Comparison of ENCODE assay signal across 17 mouse cellular contexts in genomic region chr9:108044751-108045492, GRCm38 (mm10). TPM values are rescaled to one million over a fixed set of nuclear protein-coding genes. Genes with fewer than 3 reads are reported as not detected.
DNase-seq lines count a peak whose midpoint lies in the region; ATAC-seq and TF ChIP-seq lines count a peak whose summit lies in the region.
"Had no signal": no experiment of that assay in that cellular context is flagged by ENCODE, and none has a peak within 500 bp of the region (broad histone marks: within the 10 kb centered on the region; RNA-seq: fewer than 3 reads in every experiment).

No protein-coding gene starts in this region.

- no peaks in the 10 kb centered on the region; the same call in 1 of the 2 replicates for H3K36me3 ChIP-seq in kidney, adult 2 months (ENCODE audit: control insufficient read depth, insufficient read depth, low read length)
- peaks cover 30% of the 10 kb centered on the region for H3K36me3 ChIP-seq in lung, postnatal 0 days (ENCODE audit: insufficient read depth, low read length)
- H3K36me3 ChIP-seq in MEL (ENCODE audit: control insufficient read depth in 1 of 2, insufficient read depth in 2 of 2, low read length in 2 of 2): peaks cover 6 to 9% of the 10 kb centered on the region in 2 experiments
- H3K36me3 ChIP-seq in stomach, postnatal 0 days (ENCODE audit: control insufficient read depth, insufficient read depth, low read length): peaks cover 25% of the 10 kb centered on the region

- peaks cover 4% of the 10 kb centered on the region; the same call in 1 of the 2 replicates for H3K4me1 ChIP-seq in kidney, adult 2 months (ENCODE audit: control insufficient read depth, insufficient read depth, low read length)
- peaks cover 2% of the 10 kb centered on the region; the same call in 1 of the 2 replicates for H3K4me1 ChIP-seq in lung, postnatal 0 days (ENCODE audit: insufficient read depth, low read depth, low read length)
- peaks cover 2 to 12% of the 10 kb centered on the region in 2 experiments for H3K4me1 ChIP-seq in MEL (ENCODE audit: control insufficient read depth in 1 of 2, insufficient read depth in 2 of 2, low read length in 2 of 2)
- no peaks in the 10 kb centered on the region for H3K4me1 ChIP-seq in stomach, postnatal 0 days (replicated peaks; ENCODE audit: control insufficient read depth, insufficient read depth)

- 96% methylated on average over 8 of the region's 8 CpGs for WGBS in kidney, adult 2 months
- 95% methylated on average over 8 of the region's 8 CpGs for WGBS in lung, postnatal 0 days
- 72% methylated on average over 8 of the region's 8 CpGs for WGBS in stomach, postnatal 0 days

- H3K4me2 ChIP-seq in lung, postnatal 0 days (replicated peaks; ENCODE audit: low read depth, low read length): no peak overlapping the region
- H3K4me2 ChIP-seq in stomach, postnatal 0 days (replicated peaks; ENCODE audit: low read depth): no peak overlapping the region
- H3K4me2 ChIP-seq: heart, embryonic 13.5 days; hindbrain, embryonic 12.5 days had no signal

- ATAC-seq in lung, postnatal 0 days: no peak
- no peak for ATAC-seq in stomach, postnatal 0 days (ENCODE audit: low FRiP score, low TSS enrichment)
- ATAC-seq: activated CD4-positive, CD25-positive, alpha-beta regulatory T cell, adult 4 months; forebrain, embryonic 14.5 days had no signal

- H3K27ac ChIP-seq in kidney, adult 2 months (ENCODE audit: insufficient read depth, low read depth, low read length): no peak overlapping the region
- no peak overlapping the region for H3K27ac ChIP-seq in lung, postnatal 0 days (ENCODE audit: low read length)
- no peak overlapping the region for H3K27ac ChIP-seq in MEL (ENCODE audit: control insufficient read depth, low read depth, low read length)
- no peak overlapping the region for H3K27ac ChIP-seq in stomach, postnatal 0 days (replicated peaks)
- H3K27ac ChIP-seq: heart, embryonic 13.5 days; hindbrain, embryonic 12.5 days had no signal

- no peak for TF ChIP-seq RAD21 in MEL (IDR thresholded peaks at IDR 0.05; ENCODE audit: low read depth, low read length)

- no peaks in the 10 kb centered on the region for H3K9me3 ChIP-seq in lung, postnatal 0 days (ENCODE audit: low read length)
- H3K9me3 ChIP-seq in MEL (replicated peaks; ENCODE audit: insufficient read depth, low read length): no peaks in the 10 kb centered on the region
- no peaks in the 10 kb centered on the region for H3K9me3 ChIP-seq in stomach, postnatal 0 days (ENCODE audit: control insufficient read depth, low read length)
- H3K9me3 ChIP-seq: heart, embryonic 13.5 days; hindbrain, embryonic 12.5 days had no signal

- H3K4me3 ChIP-seq in kidney, adult 2 months (ENCODE audit: insufficient read depth, low read depth, low read length): no peak overlapping the region
- H3K4me3 ChIP-seq in lung, postnatal 0 days (ENCODE audit: low read depth, low read length): no peak overlapping the region
- no peak overlapping the region for H3K4me3 ChIP-seq in MEL (ENCODE audit: control insufficient read depth in 1 of 2, insufficient read depth in 1 of 2, low read depth in 2 of 2, low read length in 2 of 2)
- H3K4me3 ChIP-seq in stomach, postnatal 0 days (ENCODE audit: low read depth, low read length): no peak overlapping the region
- H3K4me3 ChIP-seq: heart, embryonic 13.5 days; hindbrain, embryonic 12.5 days had no signal

- H3K79me2 ChIP-seq in MEL (ENCODE audit: control insufficient read depth, insufficient read depth, low read length, poor library complexity): peaks cover 10% of the 10 kb centered on the region

- TF ChIP-seq EP300 in lung, postnatal 0 days (IDR thresholded peaks at IDR 0.05): no peak
- TF ChIP-seq EP300 in MEL (IDR thresholded peaks at IDR 0.05; ENCODE audit: low read depth in 1 of 2, low read length in 2 of 2): no peak
- TF ChIP-seq EP300 in stomach, postnatal 0 days (optimal IDR thresholded peaks at IDR 0.05): no peak

- DNase-seq in kidney, adult 2 months: no peak
- DNase-seq in kidney, postnatal 36 days: no peak
- no peak for DNase-seq in lung, postnatal 0 days (ENCODE audit: low spot score)
- no peak for DNase-seq in lung, adult 18-20 months
- no peak for DNase-seq in MEL (ENCODE audit: low read depth, low spot score)
- DNase-seq in stomach, postnatal 0 days (ENCODE audit: low spot score): no peak
- no peak for DNase-seq in adrenal gland, postnatal 36 days
- DNase-seq: cerebellum, adult 11 months; gastrocnemius, postnatal 14 days; kidney, adult 18-20 months; thymus, adult 2 months had no signal

- TF ChIP-seq CTCF in kidney, adult 2 months (conservative IDR thresholded peaks at IDR 0.05; ENCODE audit: insufficient read depth, insufficient read length, low read depth, low read length): peak; percentile 27; the same call in 1 of the 2 replicates
- peak; percentile 24 for TF ChIP-seq CTCF in lung, postnatal 0 days (IDR thresholded peaks at IDR 0.05)
- TF ChIP-seq CTCF in MEL (IDR thresholded peaks at IDR 0.05 in 2 of 3, conservative IDR thresholded peaks at IDR 0.05 in 1 of 3; ENCODE audit: control insufficient read depth in 1 of 3, insufficient read depth in 1 of 3, low read depth in 2 of 3, low read length in 3 of 3, poor library complexity in 1 of 3, severe bottlenecking in 1 of 3): peak; percentile 13 to 38 (median 38); a peak in 4 of 6 replicates
- TF ChIP-seq CTCF in stomach, postnatal 0 days (IDR thresholded peaks at IDR 0.05; ENCODE audit: low read depth): peak; percentile 44

- no peak for TF ChIP-seq POLR2A in kidney, adult 2 months (IDR thresholded peaks at IDR 0.05; ENCODE audit: low read depth, low read length)
- TF ChIP-seq POLR2A in MEL (IDR thresholded peaks at IDR 0.05; ENCODE audit: control insufficient read depth in 1 of 2, insufficient read depth in 1 of 2, low read depth in 1 of 2, low read length in 2 of 2, poor library complexity in 1 of 2): no peak

- H3K9ac ChIP-seq in lung, postnatal 0 days (replicated peaks; ENCODE audit: low read depth): no peak overlapping the region
- no peak overlapping the region for H3K9ac ChIP-seq in MEL (ENCODE audit: control insufficient read depth, low read depth, low read length, poor library complexity, severe bottlenecking)
- no peak overlapping the region for H3K9ac ChIP-seq in stomach, postnatal 0 days (ENCODE audit: low read length)
- H3K9ac ChIP-seq: heart, embryonic 13.5 days; hindbrain, embryonic 12.5 days had no signal

- H3K27me3 ChIP-seq in kidney, adult 2 months (replicated peaks; ENCODE audit: control insufficient read depth, insufficient read depth, low read length): no peaks in the 10 kb centered on the region
- H3K27me3 ChIP-seq in lung, postnatal 0 days (replicated peaks; ENCODE audit: insufficient read depth, low read length): no peaks in the 10 kb centered on the region
- H3K27me3 ChIP-seq in MEL (ENCODE audit: control insufficient read depth in 1 of 2, insufficient read depth in 2 of 2, low read length in 2 of 2): no peaks in the 10 kb centered on the region
- no peaks in the 10 kb centered on the region for H3K27me3 ChIP-seq in stomach, postnatal 0 days (ENCODE audit: control insufficient read depth, insufficient read depth, low read length)
- H3K27me3 ChIP-seq: heart, embryonic 13.5 days; hindbrain, embryonic 12.5 days had no signal

TF ChIP-seq in MEL, 35 proteins besides CTCF, POLR2A, EP300 and RAD21 (continues in another document):
- TF ChIP-seq SMC3 (IDR thresholded peaks at IDR 0.05; ENCODE audit: low read depth, low read length) (peak; percentile 25), KAT2A (conservative IDR thresholded peaks at IDR 0.05; ENCODE audit: low read depth, low read length) (no peak)

RNA-seq across cellular contexts. Expression of gene Gmppb, which starts 4.1 kb away (rescaled TPM):
- 14.0 and 16.0 TPM in 2 replicates for polyA plus RNA-seq in kidney, adult 2 months (2012; rRNA removed)
- polyA plus RNA-seq in lung, postnatal 0 days (2015; fragmentation: Nextera tagmentation; extraction: Ambion mirVana): 25.5 and 26.5 TPM in 2 replicates
- total RNA-seq in MEL (2012; rRNA removed): 38.1 and 50.4 TPM in 2 replicates
- 10 to 100 TPM in 1 of 2 experiments, not detected in 1; 26.2 TPM for polyA plus RNA-seq in MEL (2012; ENCODE audit: insufficient read depth in 1 of 2, insufficient read length in 2 of 2, low read depth in 1 of 2, low replicate concordance in 2 of 2, missing spikeins in 1 of 2)
- 48.5 and 49.5 TPM in 2 replicates for polyA plus RNA-seq in stomach, postnatal 0 days (2015; fragmentation: Nextera tagmentation; extraction: Ambion mirVana)
- 10 to 100 TPM; 27.0 to 28.5 TPM for total RNA-seq in adrenal gland, postnatal 36 days (2021)

RNA-seq across cellular contexts. Expression of gene Amigo3, which starts 8.0 kb away (rescaled TPM):
- 1.2 and 1.3 TPM in 2 replicates for polyA plus RNA-seq in kidney, adult 2 months (2012; rRNA removed)
- 1.6 and 1.7 TPM in 2 replicates for polyA plus RNA-seq in lung, postnatal 0 days (2015; fragmentation: Nextera tagmentation; extraction: Ambion mirVana)
- 1.2 and 2.2 TPM in 2 replicates for total RNA-seq in MEL (2012; rRNA removed)
- polyA plus RNA-seq in MEL (2012; ENCODE audit: insufficient read depth in 1 of 2, insufficient read length in 2 of 2, low read depth in 1 of 2, low replicate concordance in 2 of 2, missing spikeins in 1 of 2): 1 to 10 TPM in 1 of 2 experiments, not detected in 1; 3.4 TPM
- polyA plus RNA-seq in stomach, postnatal 0 days (2015; fragmentation: Nextera tagmentation; extraction: Ambion mirVana): 2.8 and 2.9 TPM in 2 replicates
- 1 to 10 TPM; 4.5 to 4.7 TPM for total RNA-seq in adrenal gland, postnatal 36 days (2021)

RNA-seq across cellular contexts. Expression of gene Mst1, which starts 35.3 kb away (rescaled TPM):
- 0.31 and 0.39 TPM in 2 replicates for polyA plus RNA-seq in kidney, adult 2 months (2012; rRNA removed)
- polyA plus RNA-seq in lung, postnatal 0 days (2015; fragmentation: Nextera tagmentation; extraction: Ambion mirVana): 0.62 and 1.1 TPM in 2 replicates
- total RNA-seq in MEL (2012; rRNA removed): 1.6 and 4.6 TPM in 2 replicates
- 1 to 10 TPM in 1 of 2 experiments, not detected in 1; 10.0 TPM for polyA plus RNA-seq in MEL (2012; ENCODE audit: insufficient read depth in 1 of 2, insufficient read length in 2 of 2, low read depth in 1 of 2, low replicate concordance in 2 of 2, missing spikeins in 1 of 2)
- 4.4 and 4.8 TPM in 2 replicates for polyA plus RNA-seq in stomach, postnatal 0 days (2015; fragmentation: Nextera tagmentation; extraction: Ambion mirVana)
- under 1 TPM; 0.17 to 0.49 TPM for total RNA-seq in adrenal gland, postnatal 36 days (2021)
- total RNA-seq: gastrocnemius, postnatal 14 days; layer of hippocampus, adult 8-10 months; left cerebral cortex, postnatal 36 days had no signal
- polyA plus RNA-seq: forebrain, embryonic 14.5 days had no signal

RNA-seq across cellular contexts. Expression of gene Rnf123, which starts 38.2 kb away (rescaled TPM):
- 92.1 and 106 TPM in 2 replicates for polyA plus RNA-seq in kidney, adult 2 months (2012; rRNA removed)
- polyA plus RNA-seq in lung, postnatal 0 days (2015; fragmentation: Nextera tagmentation; extraction: Ambion mirVana): 19.7 and 20.4 TPM in 2 replicates
- 24.9 and 28.5 TPM in 2 replicates for total RNA-seq in MEL (2012; rRNA removed)
- polyA plus RNA-seq in MEL (2012; ENCODE audit: insufficient read depth in 1 of 2, insufficient read length in 2 of 2, low read depth in 1 of 2, low replicate concordance in 2 of 2, missing spikeins in 1 of 2): 10 to 100 TPM in 1 of 2 experiments, not detected in 1; 74.8 TPM
- 13.8 and 15.7 TPM in 2 replicates for polyA plus RNA-seq in stomach, postnatal 0 days (2015; fragmentation: Nextera tagmentation; extraction: Ambion mirVana)
- total RNA-seq in adrenal gland, postnatal 36 days (2021): 10 to 100 TPM; 54.3 to 57.1 TPM

RNA-seq across cellular contexts. Expression of gene Ip6k1, which starts 42.6 kb away (rescaled TPM):
- polyA plus RNA-seq in kidney, adult 2 months (2012; rRNA removed): 78.9 and 79.0 TPM in 2 replicates
- 52.0 and 53.9 TPM in 2 replicates for polyA plus RNA-seq in lung, postnatal 0 days (2015; fragmentation: Nextera tagmentation; extraction: Ambion mirVana)
- total RNA-seq in MEL (2012; rRNA removed): 35.5 and 37.2 TPM in 2 replicates
- 10 to 100 TPM; 31.8 to 59.1 TPM for polyA plus RNA-seq in MEL (2012; ENCODE audit: insufficient read depth in 1 of 2, insufficient read length in 2 of 2, low read depth in 1 of 2, low replicate concordance in 2 of 2, missing spikeins in 1 of 2)
- polyA plus RNA-seq in stomach, postnatal 0 days (2015; fragmentation: Nextera tagmentation; extraction: Ambion mirVana): 24.0 and 26.3 TPM in 2 replicates
- 100 to 1,000 TPM; 124 to 129 TPM for total RNA-seq in adrenal gland, postnatal 36 days (2021)
